Mouse (Mus musculus): ENCODE measurements around the gene Iqgap1.
"Not testable (repeated sequence)": the region's sequence is repeated elsewhere in the genome, so short reads cannot be mapped to it uniquely, and the experiment has no call there.

Gene Iqgap1

DNA sequence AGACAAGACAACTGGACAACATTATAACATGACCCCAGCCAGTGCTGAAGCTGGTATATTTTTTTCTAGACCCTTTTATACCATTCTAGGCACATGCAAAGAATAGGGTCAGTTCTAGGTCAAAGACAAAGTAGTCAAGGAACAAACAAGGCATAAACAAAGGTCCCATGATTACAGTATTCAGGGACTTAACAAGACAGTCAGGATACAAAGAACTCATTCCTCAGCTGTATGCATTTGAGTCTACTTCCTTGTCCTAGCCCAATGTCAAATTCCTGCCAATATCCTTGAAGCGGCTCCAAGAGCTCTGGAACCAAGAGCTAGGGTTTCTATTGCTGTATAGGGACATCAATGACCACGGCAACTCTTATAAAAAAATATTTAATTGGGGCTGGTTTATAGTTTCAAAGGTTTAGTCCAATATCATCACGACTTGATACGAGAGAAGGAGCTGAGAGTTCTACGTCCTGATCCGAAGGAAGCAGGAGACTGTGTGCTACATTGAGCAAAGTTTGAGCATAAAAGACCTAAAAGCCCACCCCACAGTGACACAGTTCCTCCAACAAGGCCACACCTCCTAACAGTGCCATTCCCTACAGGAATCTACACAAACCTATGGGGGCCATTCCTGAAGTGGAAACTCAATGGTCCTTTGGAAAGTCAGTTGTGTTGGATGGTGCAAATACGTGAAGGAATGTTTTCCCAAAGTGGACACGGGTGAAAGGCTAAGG lies 18.3 kb upstream of the Iqgap1 start:
- in situ Hi-C loops (cut with MboI): no loop called here

DNA sequence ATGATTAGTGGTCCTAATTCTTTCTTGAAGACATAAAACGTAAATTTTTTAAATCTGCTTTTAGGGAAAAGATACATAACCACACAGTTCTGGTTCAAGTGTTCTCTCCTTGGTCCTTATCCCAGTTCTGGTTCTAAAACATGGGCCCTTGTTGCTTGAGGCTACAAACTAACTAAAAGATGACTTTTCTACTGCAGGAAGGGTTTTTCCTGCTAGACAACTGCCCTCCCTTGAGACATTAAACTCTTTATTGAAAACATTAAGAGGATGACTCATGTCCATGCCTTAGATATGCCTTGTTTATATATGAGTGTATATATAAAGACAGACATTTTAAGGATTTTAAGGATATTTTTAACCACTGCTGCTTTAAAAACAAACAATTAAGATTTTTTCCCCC lies 17.4 kb upstream of the Iqgap1 start:
- in situ Hi-C loops (cut with MboI): no loop called here

DNA sequence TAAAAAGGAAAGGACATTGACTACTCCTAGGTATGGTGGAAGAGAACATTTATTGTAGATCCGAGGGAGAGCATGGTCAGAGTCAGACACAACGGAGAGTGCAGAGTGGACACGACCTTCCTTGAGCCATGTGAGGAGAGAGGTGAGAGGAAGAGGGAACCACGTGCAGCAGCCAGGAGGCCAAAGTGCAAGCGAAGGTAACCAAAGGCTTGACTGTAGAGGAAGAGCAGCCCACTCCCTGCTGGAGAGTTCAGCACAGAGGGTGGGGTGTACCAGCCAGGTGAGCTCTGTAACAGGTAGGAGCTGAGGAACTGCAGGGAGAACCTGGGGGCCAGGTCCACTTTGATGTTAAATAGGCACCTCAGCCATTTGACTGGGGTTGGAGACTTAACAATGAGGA lies 16.4 kb upstream of the Iqgap1 start:
- in situ Hi-C loops (cut with MboI): no loop called here

DNA sequence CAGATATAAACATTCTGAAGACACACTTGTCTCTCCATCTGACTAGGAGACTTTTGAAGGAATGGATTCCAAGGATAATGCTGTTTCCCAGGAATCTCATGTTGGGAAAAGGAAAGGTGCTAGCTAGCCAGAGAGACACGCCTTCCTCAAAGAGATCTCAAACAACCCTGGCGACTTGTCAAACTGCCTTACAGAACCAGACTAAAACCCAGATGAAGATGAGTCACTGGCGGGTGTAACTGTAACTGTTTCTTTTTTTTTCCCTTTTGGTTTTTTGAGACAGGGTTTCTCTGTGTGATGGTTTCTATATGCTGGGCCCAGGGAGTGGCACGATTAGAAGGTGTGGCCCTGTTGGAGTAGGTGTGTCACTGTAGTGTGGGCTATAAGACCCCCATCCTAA lies 15.2 kb upstream of the Iqgap1 start:
- in situ Hi-C loops (cut with MboI): no loop called here

DNA sequence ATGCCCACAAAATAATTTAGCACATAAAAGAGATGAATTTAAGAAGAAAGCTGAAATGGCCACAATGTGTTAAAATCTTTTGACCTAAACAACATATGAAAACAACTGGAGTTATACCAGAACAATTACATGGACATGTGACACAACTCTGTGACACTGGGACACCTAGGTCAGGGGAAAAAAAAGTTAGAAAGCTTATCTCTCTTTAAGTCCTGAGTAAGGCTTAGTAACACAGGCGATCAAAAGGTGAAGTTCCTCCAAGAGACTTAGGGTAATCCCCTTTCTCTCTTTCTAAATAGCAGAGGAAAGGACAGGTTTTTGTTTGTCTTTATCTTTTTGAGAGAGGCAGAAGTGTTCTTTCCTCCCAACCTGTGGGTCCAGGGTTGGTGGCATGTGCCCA lies 14.5 kb upstream of the Iqgap1 start:
- in situ Hi-C loops (cut with MboI): no loop called here

DNA sequence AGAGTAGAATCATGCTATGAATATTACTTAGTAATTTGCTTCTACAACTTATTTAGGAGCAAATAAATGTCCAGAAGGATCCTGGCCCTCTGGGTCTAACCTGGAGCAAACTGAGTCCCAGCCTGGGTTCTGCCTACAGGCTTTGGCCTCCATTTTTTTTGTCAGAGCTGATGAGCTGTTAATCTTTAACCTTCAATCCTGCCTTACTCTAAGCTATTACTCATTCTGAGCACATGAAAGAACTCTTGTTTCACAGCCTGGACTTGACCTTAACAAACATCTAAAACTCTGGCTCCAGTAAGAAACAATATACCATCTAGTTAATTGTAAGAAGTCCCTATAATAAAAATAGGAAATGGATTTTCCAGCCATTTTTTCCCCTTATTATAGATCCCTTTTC lies 14.0 kb upstream of the Iqgap1 start:
- in situ Hi-C loops (cut with MboI): no loop called here

DNA sequence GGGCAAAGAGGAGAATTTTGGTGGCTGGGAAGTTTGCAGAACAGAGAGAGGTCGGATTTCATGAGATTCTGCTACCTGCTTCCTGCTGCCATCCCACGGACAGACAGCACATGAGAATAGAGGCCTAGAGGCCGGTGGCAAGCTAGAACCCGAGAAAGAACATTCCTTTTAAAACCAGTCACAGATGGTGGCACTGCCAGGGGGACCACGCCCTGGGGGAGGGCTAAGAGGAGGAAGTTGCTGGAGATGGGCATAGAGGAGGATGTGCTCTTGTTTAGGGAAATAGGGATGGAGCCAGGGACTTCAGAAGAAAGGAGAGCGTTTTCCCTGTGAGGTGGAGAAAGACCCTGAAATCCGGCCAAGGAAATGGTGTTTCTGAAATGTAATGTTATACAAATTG lies 12.5 kb upstream of the Iqgap1 start:
- in situ Hi-C loops (cut with MboI): no loop called here

DNA sequence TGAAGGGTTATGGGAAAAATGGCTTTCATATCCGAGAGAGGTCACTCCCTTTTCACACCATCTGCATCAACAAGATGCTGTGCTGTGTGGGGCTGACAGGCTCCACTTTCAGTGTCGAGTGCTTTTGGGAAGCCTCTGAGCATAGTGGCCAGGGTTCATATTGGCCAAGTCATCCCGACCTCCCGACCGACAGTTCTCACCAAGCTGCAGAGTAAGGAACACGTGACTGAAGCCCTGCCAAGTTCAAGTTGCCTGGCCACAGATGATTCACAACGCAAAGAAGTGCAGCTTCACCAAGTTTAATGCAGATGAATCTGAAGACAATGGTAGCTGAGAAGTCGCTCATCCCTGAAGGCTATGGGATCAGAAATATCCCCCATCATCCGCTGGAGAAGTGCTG lies 12.0 kb upstream of the Iqgap1 start:
- in situ Hi-C loops (cut with MboI): no loop called here

DNA sequence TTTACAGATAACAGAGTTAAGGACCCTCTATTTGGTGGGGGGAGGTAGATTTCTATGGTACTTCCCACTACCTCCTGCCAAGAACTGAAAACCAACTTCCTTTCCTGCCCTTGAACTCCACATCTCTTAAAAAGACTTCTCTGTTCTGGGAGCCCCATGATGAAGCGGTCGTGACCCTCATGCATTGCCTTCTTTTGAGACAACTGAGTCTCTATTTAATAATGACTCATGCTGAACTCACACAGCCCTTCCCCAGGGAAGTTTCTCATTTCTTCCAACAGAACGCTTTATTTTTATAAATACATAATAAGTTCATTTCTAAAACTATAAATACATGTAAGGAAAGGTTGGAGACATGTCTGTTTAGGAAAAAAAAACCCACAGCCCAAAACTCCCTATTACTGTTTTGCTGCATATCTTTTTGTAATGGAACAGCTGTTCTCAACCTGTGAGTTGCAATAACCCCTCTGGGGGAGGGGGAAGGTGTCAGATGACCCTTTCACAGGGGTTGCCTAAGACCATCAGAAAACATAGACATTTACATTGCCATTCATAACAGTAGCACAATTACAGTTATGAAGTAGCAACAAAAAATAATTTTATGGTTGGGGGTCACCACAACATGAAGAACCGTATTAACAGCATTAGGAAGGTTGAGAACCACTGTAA lies 10.3 kb upstream of the Iqgap1 start:
- in situ Hi-C loops (cut with MboI): no loop called here

DNA sequence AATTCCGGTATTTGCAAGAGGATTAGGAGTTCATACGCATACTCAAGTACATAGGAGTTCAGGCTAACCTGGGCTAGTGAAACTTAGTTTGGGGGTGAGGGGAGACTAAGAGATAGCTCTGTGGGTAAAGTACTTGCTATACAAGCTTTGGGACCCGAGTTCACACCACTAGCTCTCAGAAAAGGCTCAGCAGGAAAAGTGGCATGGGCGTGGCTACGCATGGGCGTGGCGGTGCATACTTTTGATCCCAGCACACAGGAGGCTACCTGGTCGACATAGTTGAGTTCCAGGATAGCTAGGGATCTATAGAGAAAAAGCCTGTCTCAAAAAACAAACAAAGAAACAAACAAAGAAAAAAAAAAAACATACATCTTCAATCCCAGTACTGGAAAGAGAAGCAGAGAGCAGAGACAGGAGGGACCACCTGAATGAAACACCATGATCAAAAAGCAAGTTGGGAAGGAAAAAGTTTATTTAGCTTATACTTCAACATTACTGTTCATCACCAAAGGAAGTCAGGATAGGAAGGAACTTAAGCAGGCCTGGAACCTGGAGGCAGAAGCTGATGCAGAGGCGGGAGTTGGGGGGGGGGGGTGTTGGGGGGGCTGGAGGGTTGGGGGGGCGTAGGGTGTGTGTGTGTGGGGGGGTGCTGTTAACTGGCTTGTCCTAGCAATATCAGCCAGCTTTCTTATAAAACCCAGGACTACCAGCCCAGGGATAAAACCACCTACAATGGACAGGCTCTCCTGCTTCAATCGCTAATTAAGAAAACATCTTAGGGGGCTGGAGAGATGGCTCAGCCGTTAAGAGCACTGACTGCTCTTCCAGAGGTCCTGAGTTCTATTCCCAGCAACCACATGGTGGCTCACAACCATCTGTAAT lies 8.1 kb upstream of the Iqgap1 start:
- in situ Hi-C loops (cut with MboI): no loop called here

DNA sequence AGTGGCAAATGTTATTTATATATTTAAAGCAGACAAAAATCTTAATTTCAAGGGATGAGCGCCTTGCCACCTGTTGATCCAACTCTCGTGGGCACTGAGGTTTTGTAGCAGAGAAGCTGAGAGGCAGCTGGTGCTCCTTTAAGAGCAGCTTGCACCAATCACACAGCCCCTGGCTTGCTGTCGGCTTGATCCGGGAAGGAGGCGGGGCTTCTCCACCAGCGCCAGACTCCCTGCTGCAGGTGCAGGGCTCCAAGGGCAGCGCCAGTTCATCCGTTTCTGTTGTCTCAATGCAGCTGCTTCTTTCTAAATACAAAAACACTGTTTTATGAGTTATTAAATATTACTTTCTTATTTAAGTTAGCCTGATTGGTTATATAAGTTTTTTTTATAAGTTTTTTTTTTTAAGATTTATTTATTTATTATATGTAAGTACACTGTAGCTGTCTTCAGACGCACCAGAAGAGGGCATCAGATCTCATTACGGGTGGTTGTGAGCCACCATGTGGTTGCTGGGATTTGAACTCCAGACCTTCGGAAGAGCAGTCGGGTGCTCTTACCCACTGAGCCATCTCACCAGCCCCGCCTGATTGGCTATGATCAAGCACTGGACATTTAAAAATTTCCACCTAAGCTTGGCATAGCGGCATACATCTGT lies 7.3 kb upstream of the Iqgap1 start:
- in situ Hi-C loops (cut with MboI): not testable (repeated sequence)

DNA sequence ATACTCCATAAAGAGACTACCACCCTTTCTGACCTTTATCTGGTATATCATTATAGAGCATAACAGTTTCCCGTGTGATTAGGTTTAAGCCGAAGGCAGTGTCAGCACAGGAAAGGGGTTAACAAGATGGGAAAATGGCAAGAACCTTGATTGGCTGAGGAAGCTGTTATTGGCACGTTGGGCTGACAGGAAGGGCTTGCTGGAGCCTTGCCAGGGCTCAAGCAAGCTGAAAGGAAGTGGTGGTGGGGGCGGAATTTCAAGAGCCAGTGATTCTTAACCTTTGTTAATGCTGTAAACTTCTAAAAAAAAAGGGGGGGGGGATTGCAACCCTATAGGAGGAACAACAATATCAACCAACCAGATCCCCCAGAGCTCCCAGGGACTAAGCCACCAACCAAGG lies 6.4 kb upstream of the Iqgap1 start:
- in situ Hi-C loops (cut with MboI): no loop called here

DNA sequence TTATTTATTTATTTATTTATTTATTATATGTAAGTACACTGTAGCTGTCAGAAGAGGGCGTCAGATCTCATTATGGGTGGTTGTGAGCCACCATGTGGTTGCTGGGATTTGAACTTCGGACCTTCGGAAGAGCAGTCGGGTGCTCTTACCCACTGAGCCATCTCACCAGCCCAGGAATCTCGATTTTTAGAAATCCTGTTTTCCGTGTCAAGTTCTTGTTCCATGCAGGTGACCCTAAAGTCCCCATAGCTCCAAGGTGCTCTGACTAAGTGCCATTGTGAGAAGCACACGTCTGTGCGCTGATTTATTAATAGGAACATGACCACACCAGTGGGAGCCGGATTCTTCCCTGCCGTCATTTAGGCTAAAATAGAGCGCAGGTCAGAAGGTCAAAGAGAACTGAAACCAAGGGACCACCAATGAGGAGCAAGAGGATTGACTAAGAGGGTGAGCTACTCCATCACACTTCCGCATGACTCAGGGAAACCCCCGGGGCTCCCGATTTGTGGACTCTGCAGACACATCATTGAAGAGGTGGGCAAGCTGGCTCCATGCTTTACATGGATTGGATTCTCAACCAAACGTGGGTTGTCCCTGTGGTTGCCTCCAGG lies 4.5 kb upstream of the Iqgap1 start:
- in situ Hi-C loops (cut with MboI): no loop called here

DNA sequence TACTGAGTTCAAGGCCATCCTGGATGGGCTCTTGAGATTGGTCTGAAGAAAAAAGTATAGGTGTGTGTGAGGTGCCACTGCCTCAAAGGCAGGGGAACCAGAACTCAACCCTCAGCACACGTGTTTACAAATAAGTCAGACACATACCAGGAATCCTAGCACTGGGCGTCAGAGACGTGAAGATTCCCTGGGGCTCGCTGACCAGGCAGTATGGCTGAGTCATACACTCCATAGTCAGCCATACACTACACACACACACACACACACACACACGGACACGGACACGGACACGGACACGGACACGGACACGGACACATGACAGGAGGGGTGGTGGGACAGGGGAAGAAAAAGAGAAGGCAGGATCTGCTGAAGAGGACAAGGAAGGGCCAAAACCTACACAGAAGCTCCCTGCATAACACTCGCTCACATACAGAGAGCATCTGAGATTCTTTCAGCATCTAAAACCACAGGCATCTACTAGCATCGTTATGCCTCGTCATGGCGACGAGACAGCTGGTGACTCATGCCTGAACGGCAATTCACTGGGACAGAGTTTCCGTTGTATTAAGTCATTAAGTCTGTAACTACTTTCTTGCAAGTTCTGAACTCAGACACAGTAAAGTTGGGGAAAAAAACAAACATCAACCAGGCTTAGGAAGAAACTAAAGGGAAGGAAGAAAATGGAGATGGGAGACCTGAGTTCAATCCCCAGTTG lies 2.5 kb upstream of the Iqgap1 start:
- in situ Hi-C loops (cut with MboI): no loop called here

DNA sequence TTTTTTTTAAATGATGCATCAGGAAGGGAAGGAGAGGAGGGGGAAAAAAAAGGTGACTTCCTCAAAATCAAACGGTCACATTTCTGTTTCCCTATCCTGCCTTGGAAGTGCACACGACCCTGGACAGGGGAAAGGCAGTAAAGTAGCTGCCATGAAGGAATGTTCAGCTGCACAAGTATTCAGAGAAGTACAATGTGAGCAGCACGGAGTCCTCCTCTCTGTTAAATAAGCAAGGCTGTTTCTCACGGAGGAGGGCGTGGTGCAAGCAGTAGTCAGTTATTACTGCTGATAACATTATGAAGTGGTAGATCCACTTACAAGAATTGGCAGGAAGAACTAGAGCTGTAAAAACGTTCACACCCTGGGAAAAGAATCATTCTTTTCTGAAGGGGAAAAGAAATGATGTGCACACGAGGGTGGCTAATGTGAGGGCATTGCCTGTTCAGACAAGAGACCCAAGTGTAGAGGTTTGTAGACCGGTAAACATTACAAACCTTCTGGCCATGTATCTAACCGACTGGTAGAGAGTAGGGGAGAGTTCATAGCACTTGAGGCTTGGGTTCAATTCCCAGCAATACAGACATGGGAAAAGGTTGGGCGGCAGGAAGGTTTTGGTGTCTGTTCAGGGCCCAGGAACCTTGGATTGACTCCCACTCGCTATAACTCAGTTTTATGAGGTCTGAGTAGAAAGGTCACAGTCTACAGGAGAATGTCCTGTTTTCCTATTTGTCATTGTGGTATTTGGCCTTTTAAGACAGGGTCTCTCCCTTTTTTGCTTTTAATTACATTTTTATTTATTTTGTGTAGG lies 1.7 kb downstream of the Iqgap1 start:
- in situ Hi-C loops (cut with MboI): no loop called here

DNA sequence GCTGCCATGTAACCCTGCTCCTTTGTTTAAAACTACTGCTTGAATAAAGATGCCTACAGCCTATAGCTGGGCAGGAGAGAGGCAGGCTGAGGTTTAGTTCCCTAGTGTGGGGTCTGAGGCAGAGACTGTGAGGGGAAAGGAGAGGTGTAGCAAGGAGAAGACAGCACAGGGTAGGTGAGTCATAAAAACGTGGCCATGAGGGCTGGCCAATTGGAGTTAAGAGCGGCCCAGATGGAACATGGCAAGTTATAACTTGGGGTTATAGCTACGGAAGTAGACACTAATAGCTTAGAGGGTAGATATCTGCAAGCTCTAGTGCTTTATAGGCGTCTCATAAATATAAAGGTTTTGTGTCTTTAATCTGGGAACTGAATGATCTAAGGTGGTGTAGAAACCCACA lies 2.5 kb downstream of the Iqgap1 start:
- in situ Hi-C loops (cut with MboI): no loop called here

DNA sequence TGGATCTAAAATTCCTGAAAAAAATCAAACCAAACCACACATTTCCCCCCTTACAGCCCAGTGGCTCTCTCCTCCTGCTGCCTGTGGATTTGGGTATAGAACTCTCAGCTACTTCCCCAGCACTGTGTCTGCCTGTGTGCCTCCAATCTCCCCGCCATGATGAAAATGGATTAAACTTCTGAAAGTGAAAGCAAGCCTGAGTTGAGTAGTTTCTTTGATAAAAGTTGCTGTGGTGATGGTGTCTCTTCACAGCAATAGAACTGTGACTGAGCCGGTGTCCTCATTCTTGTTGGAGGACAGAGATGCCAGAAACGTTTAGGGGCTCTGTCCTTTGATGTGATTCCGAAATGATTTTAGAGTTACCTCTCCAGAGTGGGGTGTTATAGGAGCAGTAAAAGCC lies 4.9 kb downstream of the Iqgap1 start:
- in situ Hi-C loops (cut with MboI): no loop called here

DNA sequence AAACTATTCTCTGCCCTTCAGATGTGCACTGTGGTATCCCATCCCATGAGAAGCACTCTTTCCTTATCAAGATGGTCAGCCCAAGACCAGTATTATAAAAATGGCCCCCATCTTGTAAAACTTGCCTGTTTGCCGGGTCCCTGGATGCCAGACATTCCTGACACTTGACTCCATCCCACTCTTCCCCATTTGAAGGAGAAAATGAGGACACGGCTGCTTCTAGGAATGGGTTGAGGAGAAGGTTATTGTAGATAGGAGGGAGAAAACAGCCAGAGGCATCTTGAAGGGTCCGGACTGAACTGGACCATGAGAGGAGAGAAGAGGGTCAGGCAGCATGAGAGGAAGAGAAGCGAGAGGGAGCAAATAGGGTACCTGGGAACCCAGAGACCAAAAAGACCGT lies 9.1 kb downstream of the Iqgap1 start:
- in situ Hi-C loops (cut with MboI): no loop called here

DNA sequence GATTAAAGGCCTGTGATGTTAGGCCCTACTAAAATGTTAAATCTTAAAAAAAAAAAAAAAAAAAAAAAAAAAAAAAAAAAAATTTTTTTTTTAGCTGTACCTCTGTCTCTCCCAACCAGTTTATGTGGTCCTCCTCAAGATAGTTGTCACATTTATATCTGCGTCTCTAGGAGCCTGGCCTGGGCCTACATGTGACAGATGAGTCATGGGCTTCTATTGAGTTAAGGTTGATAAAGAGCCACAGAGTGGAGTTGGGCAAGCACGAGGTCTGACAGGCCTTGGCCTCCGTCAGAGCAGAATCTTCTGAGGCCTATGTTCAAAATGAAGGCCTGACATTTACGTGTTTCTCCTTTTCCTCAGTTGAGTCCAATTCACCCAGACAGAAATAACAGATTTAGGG lies 12.4 kb downstream of the Iqgap1 start:
- in situ Hi-C loops (cut with MboI): no loop called here

DNA sequence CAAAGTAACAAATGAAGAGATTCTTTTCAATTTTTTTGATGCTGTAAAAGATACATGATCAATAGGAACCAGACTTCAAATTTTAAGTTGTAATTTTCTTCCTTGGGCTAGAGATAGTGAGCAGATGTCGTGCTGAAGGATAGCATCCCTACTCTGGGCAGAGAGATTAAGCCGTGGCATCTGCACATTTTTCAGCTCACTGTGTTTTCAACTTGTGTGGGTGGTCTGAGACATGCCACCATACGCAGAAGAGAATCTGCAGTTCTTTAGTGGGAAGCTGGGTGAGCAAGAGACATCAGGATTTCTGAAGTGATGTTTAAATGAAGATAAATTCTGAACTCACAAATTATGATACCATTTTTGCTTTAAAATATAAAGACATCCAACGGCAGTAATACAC lies 19.4 kb downstream of the Iqgap1 start:
- in situ Hi-C loops (cut with MboI): no loop called here
